Mouse (Mus musculus): ENCODE results near the gene Atp5mpl. TPM values are rescaled to one million over a fixed set of nuclear protein-coding genes. Genes with fewer than 3 reads are reported as not detected.

The Atp5mpl gene
- polyA plus RNA-seq, 1 experiment from 2014 or later = 757 TPM

Other genes starting within 250 kb of the Atp5mpl start
- 630 and 654 TPM in 2 replicates for gene Klc1, start 208.1 kb downstream of the Atp5mpl start, polyA plus RNA-seq (2015; fragmentation: Nextera tagmentation; extraction: Ambion mirVana)
- 3.3 and 4.2 TPM in 2 replicates for gene Xrcc3, start 153.1 kb downstream of the Atp5mpl start, polyA plus RNA-seq (2015; fragmentation: Nextera tagmentation; extraction: Ambion mirVana)
- 44.7 and 46.9 TPM in 2 replicates for gene Zfyve21, start 152.8 kb downstream of the Atp5mpl start, polyA plus RNA-seq (2015; fragmentation: Nextera tagmentation; extraction: Ambion mirVana)
- gene Ppp1r13b, start 58.9 kb downstream of the Atp5mpl start, polyA plus RNA-seq (2015; fragmentation: Nextera tagmentation; extraction: Ambion mirVana) = 17.9 and 36.4 TPM in 2 replicates
- gene Tdrd9, start 4.6 kb upstream of the Atp5mpl start, polyA plus RNA-seq (2015; fragmentation: Nextera tagmentation; extraction: Ambion mirVana) = 0.24 and 0.29 TPM in 2 replicates
- gene Rd3l, start 14.3 kb upstream of the Atp5mpl start, polyA plus RNA-seq (2015; fragmentation: Nextera tagmentation; extraction: Ambion mirVana) = not detected in 2 replicates
- 2.2 and 2.6 TPM in 2 replicates for gene Aspg, start 139.7 kb upstream of the Atp5mpl start, polyA plus RNA-seq (2015; fragmentation: Nextera tagmentation; extraction: Ambion mirVana)
- 2.5 and 3.8 TPM in 2 replicates for gene Kif26a, start 179.2 kb upstream of the Atp5mpl start, polyA plus RNA-seq (2015; fragmentation: Nextera tagmentation; extraction: Ambion mirVana)